Mouse (Mus musculus) G1E (cell line): ENCODE data around the gene Entpd7. TPM values are rescaled to one million over a fixed set of nuclear protein-coding genes. Genes with fewer than 3 reads are reported as not detected.

Experiments used
- ATAC-seq: 2 replicates; pipeline ENCODE4 v1.8.0; 2016; ENCODE audit warnings: mild to moderate bottlenecking; ENCODE audit not compliant: insufficient number of reproducible peaks, poor library complexity, low FRiP score, severe bottlenecking; ENCODE audit errors: extremely low read depth
- DNase-seq: peaks from one replicate; pipeline ENCODE4 v3.0.0; 2012; ENCODE audit warnings: low spot score
- H3K27me3 ChIP-seq: 2 replicates; pipeline ENCODE4 v1.6.1; 2012; ENCODE audit warnings: mild to moderate bottlenecking, low read length, inconsistent platforms; ENCODE audit not compliant: insufficient read depth
- H3K36me3 ChIP-seq: replicated peaks from 2 replicates; pipeline ENCODE3; 2012; ENCODE audit warnings: mild to moderate bottlenecking, inconsistent platforms
- H3K4me1 ChIP-seq: 2 replicates; pipeline ENCODE4 v1.6.1; 2012; ENCODE audit warnings: low read depth, low read length, inconsistent platforms, mixed read lengths; ENCODE audit not compliant: insufficient read depth
- H3K4me3 ChIP-seq: 2 replicates; pipeline ENCODE4 v1.5.1; 2012; ENCODE audit warnings: low read depth, mild to moderate bottlenecking, inconsistent platforms, low read length, moderate library complexity, mixed read lengths
- H3K9me3 ChIP-seq: replicated peaks from 2 replicates; pipeline ENCODE4 v1.6.1; 2012; ENCODE audit warnings: inconsistent platforms
- CTCF ChIP-seq: IDR thresholded peaks from 2 replicates; pipeline ENCODE4 v1.5.1; 2012; ENCODE audit warnings: low read depth, low read length, inconsistent platforms, mixed read lengths
- GATA1 ChIP-seq: IDR thresholded peaks from 2 replicates; pipeline ENCODE4 v1.6.1; 2012; ENCODE audit warnings: borderline replicate concordance, low read length, inconsistent platforms, mixed read lengths
- GATA2 ChIP-seq: IDR thresholded peaks from 2 replicates; pipeline ENCODE4 v1.6.1; 2012; ENCODE audit warnings: low read depth, low read length, inconsistent platforms, borderline replicate concordance
- POLR2AphosphoS5 ChIP-seq: IDR thresholded peaks from 2 replicates; pipeline ENCODE4 v1.6.1; 2012; ENCODE audit warnings: low read depth, low read length, inconsistent platforms; ENCODE audit not compliant: insufficient replicate concordance
- TAL1 ChIP-seq: conservative IDR thresholded peaks from 2 replicates; pipeline ENCODE4 v1.6.1; 2012; ENCODE audit warnings: low read depth, low read length, inconsistent platforms, mixed read lengths
- polyA plus RNA-seq: library from polyadenylated mRNA; stranded (reverse); fragments of >175 nt; gene quantifications from 2 replicates; pipeline ENCODE4 v1.2.3, GENCODE M21; 2012
- total RNA-seq, 2 experiments: library from RNA; stranded (forward) in 1 of 2; stranded (reverse) in 1 of 2; fragments of 200-1000 nt in 1 of 2; fragments of >200 nt in 1 of 2; fragmentation: Nextera tagmentation in 1 of 2; gene quantifications; 2 replicates each; pipeline ENCODE4 v1.2.3; 2014 to 2017

Entpd7 gene
- total and polyA plus RNA-seq, 3 experiments: 2.2 to 21.1 (median 6.6) TPM

GRCm38 (mm10) chr19:43699763-43700155 is 10.3 kb downstream of the Entpd7 start:
- H3K27me3 ChIP-seq: no peaks in the 10 kb centered on the region
- H3K36me3 ChIP-seq: peaks cover 61% of the 10 kb centered on the region
- ATAC-seq (no peak), DNase-seq (no peak)
- H3K4me1 ChIP-seq: peaks cover 16% of the 10 kb centered on the region
- no peak for TF ChIP-seq GATA1
- TF ChIP-seq TAL1: no peak
- TF ChIP-seq CTCF: no peak
- TF ChIP-seq GATA2: no peak
- TF ChIP-seq POLR2AphosphoS5: no peak
- H3K4me3 ChIP-seq: no peak overlapping the region
- H3K9me3 ChIP-seq: no peaks in the 10 kb centered on the region

GRCm38 (mm10) chr19:43704211-43704610 is 14.7 kb downstream of the Entpd7 start:
- ATAC-seq (no peak), DNase-seq (no peak)
- H3K36me3 ChIP-seq: peaks cover 76% of the 10 kb centered on the region
- 0 out of 2 replicates have a peak, but pooled peaks cover under 1% of the 10 kb centered on the region for H3K4me1 ChIP-seq
- H3K27me3 ChIP-seq: no peaks in the 10 kb centered on the region
- H3K4me3 ChIP-seq: no peak overlapping the region
- 0 out of 2 replicates have a peak, but pooled peaks cover 2% of the 10 kb centered on the region for H3K9me3 ChIP-seq
- TF ChIP-seq GATA2 (no peak), CTCF (no peak)

DNA sequence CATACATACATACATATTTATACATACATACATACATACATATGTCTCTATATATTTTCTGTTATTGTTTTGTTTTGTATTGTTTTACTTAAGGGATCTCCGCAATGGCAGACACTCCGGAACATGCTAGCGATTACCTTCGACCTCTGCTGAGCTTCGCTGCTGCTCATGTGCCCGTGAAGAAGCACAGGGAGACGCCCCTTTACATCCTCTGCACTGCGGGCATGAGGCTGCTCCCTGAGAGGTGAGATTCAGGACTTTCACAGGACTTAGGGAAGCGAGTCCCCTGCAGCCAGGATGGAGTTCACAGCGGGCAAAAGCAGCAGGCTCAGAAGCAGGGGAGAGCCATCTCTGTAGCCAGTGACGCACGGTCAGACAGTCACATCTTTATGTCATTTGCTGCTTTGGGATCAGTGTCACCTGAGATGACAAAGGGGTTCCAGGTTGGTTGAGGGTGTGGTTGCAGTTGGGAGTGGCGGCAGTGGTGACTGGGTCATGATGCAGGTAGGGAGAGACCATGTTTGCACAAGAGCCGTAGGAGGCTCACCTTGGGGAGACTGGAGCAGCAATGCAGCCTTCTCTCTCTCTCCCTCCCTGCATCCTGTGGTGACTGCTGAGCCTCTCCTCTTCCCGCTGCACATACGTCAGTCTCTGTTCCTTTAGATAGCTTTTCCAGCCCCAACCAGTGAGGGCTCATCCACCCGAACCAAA is 15.5 kb downstream of the Entpd7 start:
- peaks cover 5% of the 10 kb centered on the region; the same call in 1 of the 2 replicates for H3K4me1 ChIP-seq
- peaks cover 74% of the 10 kb centered on the region for H3K36me3 ChIP-seq

DNA sequence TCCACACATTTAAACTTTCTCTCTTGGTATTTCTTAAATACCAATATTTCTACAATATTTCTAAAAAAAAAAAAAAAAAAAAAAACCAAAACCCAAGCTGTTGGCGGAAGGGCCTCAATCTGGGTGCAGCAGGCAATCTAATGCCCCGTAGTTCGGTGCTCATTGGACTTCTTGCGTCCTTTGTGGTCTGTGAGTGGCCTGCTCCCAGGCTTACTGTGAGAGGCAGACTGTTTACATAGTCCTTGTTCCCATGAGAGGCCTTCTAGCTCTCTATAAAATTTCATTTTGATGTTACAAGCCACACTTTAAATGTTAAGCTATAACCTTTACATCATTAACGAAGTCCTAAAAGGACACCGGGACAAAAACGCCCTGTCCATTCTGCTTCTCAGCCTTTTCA is 18.7 kb downstream of the Entpd7 start:
- H3K9me3 ChIP-seq: 0 out of 2 replicates have a peak, but pooled peaks cover 2% of the 10 kb centered on the region
- H3K27me3 ChIP-seq: no peaks in the 10 kb centered on the region
- DNase-seq (no peak), ATAC-seq (no peak)
- peaks cover 68% of the 10 kb centered on the region for H3K36me3 ChIP-seq
- peaks cover 23% of the 10 kb centered on the region for H3K4me1 ChIP-seq
- TF ChIP-seq POLR2AphosphoS5: no peak
- TF ChIP-seq CTCF: no peak
- TF ChIP-seq GATA2: no peak
- TF ChIP-seq GATA1: no peak
- TF ChIP-seq TAL1: no peak
- H3K4me3 ChIP-seq: no peak overlapping the region

More for the DNA sequence above, 15.5 kb downstream of the Entpd7 start:
- Histone ChIP-seq H3K9me3 (0 out of 2 replicates have a peak, but pooled peaks cover 2% of the 10 kb centered on the region), H3K4me3 (no peak overlapping the region), H3K27me3 (no peaks in the 10 kb centered on the region)
- TF ChIP-seq POLR2AphosphoS5 (no peak), TAL1 (no peak), GATA2 (no peak), CTCF (no peak), GATA1 (no peak)
- no peak for ATAC-seq
- DNase-seq: no peak

- no peak for ATAC-seq
- Histone ChIP-seq H3K9me3 (0 out of 2 replicates have a peak, but pooled peaks cover 2% of the 10 kb centered on the region), H3K27me3 (no peaks in the 10 kb centered on the region), H3K4me3 (no peak overlapping the region), H3K36me3 (peaks cover 65% of the 10 kb centered on the region), H3K4me1 (peaks cover 23% of the 10 kb centered on the region)
- DNase-seq: no peak
- TF ChIP-seq GATA1: no peak
- TF ChIP-seq GATA2: no peak
- TF ChIP-seq POLR2AphosphoS5: no peak
- no peak for TF ChIP-seq TAL1
- TF ChIP-seq CTCF: no peak
Observed at GRCm38 (mm10) chr19:43709317-43709716, 19.8 kb downstream of the Entpd7 start.

DNA sequence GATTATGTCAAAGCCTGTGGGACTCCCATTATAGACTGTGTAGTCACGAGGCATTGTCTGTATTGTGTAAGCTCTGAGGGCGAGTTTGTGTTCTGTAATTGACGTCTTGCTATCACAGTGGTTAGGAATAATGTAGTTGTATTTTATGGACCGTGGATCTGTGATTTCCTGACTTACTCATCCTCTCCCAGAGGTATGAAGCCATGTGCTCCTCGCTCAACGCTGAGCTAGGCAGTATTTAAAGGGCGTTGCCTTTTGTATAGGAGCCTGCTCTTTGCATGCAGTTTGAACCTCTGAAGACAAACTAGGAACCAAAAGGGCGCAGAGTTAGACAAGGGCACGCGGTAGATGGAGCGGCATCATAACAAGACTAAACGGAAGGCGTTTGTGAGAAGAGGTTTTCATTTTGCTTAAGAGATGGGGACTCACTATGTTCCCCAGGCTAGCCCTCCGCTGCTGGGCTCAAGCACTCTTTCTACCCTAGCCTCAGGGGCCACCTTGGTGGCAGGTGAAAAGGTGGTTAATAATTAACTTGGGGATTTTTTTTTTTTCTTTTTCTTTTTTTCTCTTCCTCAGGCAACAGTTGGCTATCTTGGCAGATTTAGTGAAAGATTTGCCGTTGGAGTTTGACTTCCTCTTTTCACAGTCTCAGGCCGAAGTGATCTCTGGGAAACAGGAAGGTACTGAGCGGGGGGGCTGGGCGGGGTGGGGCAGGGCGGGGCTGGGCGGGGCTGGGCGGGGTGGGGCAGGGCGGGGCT is 21.9 kb downstream of the Entpd7 start:
- no peaks in the 10 kb centered on the region for H3K27me3 ChIP-seq
- ATAC-seq (peak; percentile 49), DNase-seq (peak; percentile 52)
- TF ChIP-seq GATA2: no peak
- TF ChIP-seq POLR2AphosphoS5: no peak
- no peak for TF ChIP-seq TAL1
- TF ChIP-seq CTCF: no peak
- TF ChIP-seq GATA1: no peak
- peaks cover 57% of the 10 kb centered on the region for H3K36me3 ChIP-seq
- 0 out of 2 replicates have a peak, but pooled peaks cover 2% of the 10 kb centered on the region for H3K9me3 ChIP-seq
- H3K4me3 ChIP-seq: peak overlapping the region; percentile 35; the same call in 1 of the 2 replicates
- peaks cover 23% of the 10 kb centered on the region for H3K4me1 ChIP-seq
